Mouse (Mus musculus) midbrain, embryonic 16.5 days (tissue): Measurements from ENCODE around the gene Gsap. TPM values are rescaled to one million over a fixed set of nuclear protein-coding genes. Genes with fewer than 3 reads are reported as not detected.
A peak's percentile ranks its signal among the peaks of the same experiment; 100 is the strongest.

Experiments used
- ATAC-seq: fragments of 200-750 bp; cut with Nextera tagmentation; 2 replicates; pipeline ENCODE4 v1.8.0; 2017; ENCODE audit warnings: moderate TSS enrichment
- H3K27ac ChIP-seq: fragments of 300-500 bp; sonication (generic); 2 replicates; pipeline ENCODE4 v1.5.1; 2014; ENCODE audit warnings: mild to moderate bottlenecking, low read length, mixed read lengths
- H3K27me3 ChIP-seq: fragments of 300-500 bp; sonication (generic); 2 replicates; pipeline ENCODE4 v1.6.1; 2014; ENCODE audit warnings: low read depth, low read length, mixed read lengths; ENCODE audit not compliant: control insufficient read depth, insufficient read depth
- H3K36me3 ChIP-seq: fragments of 300-500 bp; sonication (generic); 2 replicates; pipeline ENCODE4 v1.6.1; 2014; ENCODE audit warnings: mild to moderate bottlenecking, low read length, moderate library complexity, mixed read lengths; ENCODE audit not compliant: control insufficient read depth, insufficient read depth
- H3K4me1 ChIP-seq: fragments of 300-500 bp; sonication (generic); 2 replicates; pipeline ENCODE4 v1.6.1; 2014; ENCODE audit warnings: mild to moderate bottlenecking, low read length, mixed read lengths; ENCODE audit not compliant: control insufficient read depth, insufficient read depth
- H3K4me2 ChIP-seq: fragments of 300-500 bp; sonication (generic); 2 replicates; pipeline ENCODE4 v1.6.1; 2014; ENCODE audit warnings: mild to moderate bottlenecking, low read length, mixed read lengths
- H3K4me3 ChIP-seq: fragments of 300-500 bp; sonication (generic); 2 replicates; pipeline ENCODE4 v1.5.1; 2014; ENCODE audit warnings: low read depth, mild to moderate bottlenecking, low read length, moderate library complexity, mixed read lengths
- H3K9ac ChIP-seq: fragments of 300-500 bp; sonication (generic); 2 replicates; pipeline ENCODE4 v1.6.1; 2014; ENCODE audit warnings: low read depth, low read length, mixed read lengths
- H3K9me3 ChIP-seq: fragments of 300-500 bp; sonication (generic); replicated peaks from 2 replicates; pipeline ENCODE4 v1.6.1; 2014; ENCODE audit warnings: mild to moderate bottlenecking, low read length, mixed read lengths; ENCODE audit not compliant: control insufficient read depth, poor library complexity, severe bottlenecking
- WGBS: fragments of 180-500 bp; shearing (Covaris S2); extraction: QIAGEN DNeasy Blood & Tissue Kit; methylation state at CpG from one replicate; pipeline ENCODE4 v1.1.7; 2014; 5-methylcytosine and 5-hydroxymethylcytosine counted together
- polyA plus RNA-seq: library from polyadenylated mRNA; unstranded; fragments of >200 nt; fragmentation: Nextera tagmentation; extraction: Ambion mirVana; gene quantifications from 2 replicates; pipeline ENCODE4 v1.2.1, GENCODE M21; 2015

The Gsap gene
- polyA plus RNA-seq, 1 experiment from 2014 or later, result 12.4 TPM

DNA sequence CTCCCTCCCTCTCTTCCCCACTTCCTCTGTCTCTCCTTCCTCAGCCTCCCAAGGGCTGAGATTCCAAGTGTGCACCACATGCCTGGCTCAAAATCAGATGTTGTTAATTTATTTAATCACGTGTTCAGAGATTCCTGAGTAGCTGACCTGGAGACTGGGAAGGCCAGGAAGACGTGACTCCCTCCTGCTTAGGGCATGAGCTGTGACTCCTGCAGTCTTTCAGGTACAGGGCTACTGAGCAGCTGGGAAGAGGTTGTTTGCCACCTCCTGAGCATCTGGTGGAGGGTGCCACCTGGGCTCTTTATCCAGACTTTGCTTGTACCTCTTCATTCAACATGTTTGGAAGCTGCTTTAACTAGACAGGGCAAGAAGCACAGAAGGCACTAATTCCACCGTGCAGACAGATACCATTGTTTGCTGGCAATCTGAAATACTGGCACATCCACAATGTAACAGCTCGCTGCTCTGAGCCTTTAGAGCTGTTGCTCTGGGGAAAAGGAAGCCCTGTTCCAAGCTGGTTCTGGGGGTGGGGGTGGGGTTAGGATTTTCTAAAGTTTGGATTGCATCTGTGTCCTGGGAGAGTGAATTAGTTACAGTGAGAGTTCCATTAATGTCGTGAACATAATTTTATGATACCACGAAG is 75.3 kb downstream of the Gsap start:
- Histone ChIP-seq H3K9ac (no peak overlapping the region), H3K4me2 (no peak overlapping the region), H3K27me3 (no peaks in the 10 kb centered on the region), H3K27ac (peak overlapping the region; percentile 10; the same call in 1 of the 2 replicates), H3K36me3 (no peaks in the 10 kb centered on the region), H3K4me3 (no peak overlapping the region), H3K9me3 (no peaks in the 10 kb centered on the region), H3K4me1 (peaks cover 4% of the 10 kb centered on the region; the same call in 1 of the 2 replicates)
- 28% methylated on average over 6 of the region's 6 CpGs for WGBS
- ATAC-seq, result peak; percentile 33; the same call in 1 of the 2 replicates

DNA sequence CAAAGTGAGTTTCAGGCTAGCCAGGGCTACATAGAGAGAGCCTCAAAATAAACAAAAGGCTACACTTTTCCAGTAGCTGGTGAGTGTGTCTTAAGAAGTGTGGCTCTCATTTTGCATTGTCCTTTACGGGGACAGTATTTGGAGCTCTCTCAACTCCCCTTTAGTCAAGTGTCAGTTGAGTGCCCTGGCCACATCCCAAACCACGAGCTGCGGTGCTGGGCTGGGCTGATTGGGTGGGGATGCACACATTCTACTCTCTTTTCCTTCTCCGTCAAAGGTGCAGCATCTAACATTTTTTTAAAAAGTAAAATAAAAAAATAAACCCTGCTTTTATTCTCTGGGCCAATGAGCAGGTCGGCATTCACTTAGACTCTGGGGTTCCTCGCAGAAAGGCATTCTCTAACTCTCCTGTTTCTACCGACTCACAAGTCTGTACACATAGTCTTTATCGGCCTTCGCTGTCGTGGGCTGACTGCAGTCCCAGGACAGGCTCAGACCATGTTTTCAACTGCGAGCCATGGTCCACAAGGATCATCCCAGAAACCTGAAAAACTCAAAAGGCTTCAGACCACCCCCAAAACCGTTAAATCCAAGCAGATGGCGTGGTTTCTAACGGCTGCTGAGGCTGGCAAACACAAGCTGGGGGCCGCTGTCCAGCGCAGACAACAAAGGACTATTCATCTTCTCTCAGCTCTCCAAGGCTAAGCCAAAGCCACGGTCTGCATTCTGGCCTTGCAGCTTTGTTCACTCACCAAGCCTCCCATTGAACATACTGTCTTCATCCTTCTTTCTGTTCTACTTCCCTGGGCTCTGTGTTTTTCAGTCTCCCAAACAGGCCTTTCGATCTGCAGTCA is 77.4 kb downstream of the Gsap start:
- 23% methylated on average over 18 of the region's 18 CpGs for WGBS
- peak; percentile 59; the same call in 1 of the 2 replicates for ATAC-seq
- Histone ChIP-seq H3K4me1 (peaks cover 4% of the 10 kb centered on the region; the same call in 1 of the 2 replicates), H3K27me3 (no peaks in the 10 kb centered on the region), H3K27ac (peak overlapping the region; percentile 48; the same call in 1 of the 2 replicates), H3K9ac (no peak overlapping the region), H3K4me2 (no peak overlapping the region), H3K36me3 (no peaks in the 10 kb centered on the region), H3K9me3 (no peaks in the 10 kb centered on the region), H3K4me3 (no peak overlapping the region)

DNA sequence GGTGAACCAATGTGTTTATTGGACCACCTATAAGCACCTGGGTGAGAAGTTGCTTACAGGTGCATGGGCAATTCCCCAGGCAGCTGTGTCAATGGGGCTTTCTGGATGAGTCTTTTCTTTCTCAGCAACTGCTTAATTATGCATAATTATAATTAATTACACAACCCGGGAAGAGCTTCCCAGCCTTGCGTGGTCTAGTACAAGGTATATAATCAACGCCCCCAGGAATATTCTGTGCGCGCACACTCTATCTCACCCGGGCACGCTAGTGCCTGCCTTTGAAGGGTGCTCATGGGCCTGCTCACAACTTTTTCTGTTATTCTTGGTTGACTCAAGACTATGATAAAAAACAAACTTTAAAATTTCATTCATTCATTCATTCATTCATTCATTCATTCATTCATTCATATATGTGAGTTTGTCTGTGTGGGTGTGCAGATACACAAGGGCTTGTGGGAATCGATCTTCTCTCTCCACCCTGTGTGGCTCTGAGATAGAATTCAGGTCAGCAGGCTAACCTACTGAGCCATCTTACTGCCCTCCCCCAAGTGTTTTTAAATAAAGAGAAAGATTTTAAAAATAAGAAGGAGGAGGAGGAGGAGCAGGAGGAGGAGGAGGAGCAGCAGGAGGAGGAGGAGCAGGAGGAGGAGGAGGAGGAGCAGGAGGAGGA is 78.4 kb downstream of the Gsap start:
- peaks cover 4% of the 10 kb centered on the region; the same call in 1 of the 2 replicates for H3K4me1 ChIP-seq
- H3K4me3 ChIP-seq, result no peak overlapping the region
- no peaks in the 10 kb centered on the region for H3K9me3 ChIP-seq
- H3K27ac ChIP-seq, result no peak overlapping the region; the same call in 1 of the 2 replicates
- ATAC-seq, result no peak
- no peaks in the 10 kb centered on the region for H3K36me3 ChIP-seq
- no peak overlapping the region for H3K9ac ChIP-seq
- H3K4me2 ChIP-seq, result no peak overlapping the region
- 78% methylated on average over 8 of the region's 8 CpGs for WGBS
- no peaks in the 10 kb centered on the region for H3K27me3 ChIP-seq

DNA sequence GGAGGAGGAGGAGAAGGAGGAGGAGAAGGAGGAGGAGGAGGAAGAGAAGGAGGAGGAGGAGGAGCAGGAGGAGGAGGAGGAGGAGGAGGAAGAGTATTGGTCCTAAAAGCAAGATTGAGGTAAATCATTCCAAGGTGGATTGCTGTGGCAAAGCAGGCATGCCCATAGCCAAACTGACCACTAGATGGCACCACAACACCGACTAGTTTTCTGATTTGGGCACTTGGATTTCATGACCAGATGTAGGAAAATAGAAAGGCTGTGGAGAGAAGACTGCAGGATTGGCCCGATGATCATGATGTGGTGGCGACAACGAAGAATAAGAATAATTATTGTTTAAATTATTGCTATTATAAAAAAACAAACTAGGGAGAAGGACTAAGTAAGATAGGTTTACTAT is 79.0 kb downstream of the Gsap start:
- 9% methylated on average over 4 of the region's 4 CpGs for WGBS
- Histone ChIP-seq H3K36me3 (no peaks in the 10 kb centered on the region), H3K9me3 (no peaks in the 10 kb centered on the region), H3K4me2 (no peak overlapping the region), H3K27ac (no peak overlapping the region), H3K27me3 (no peaks in the 10 kb centered on the region), H3K4me1 (peaks cover 4% of the 10 kb centered on the region; the same call in 1 of the 2 replicates), H3K9ac (no peak overlapping the region), H3K4me3 (no peak overlapping the region)
- peak; percentile 73 for ATAC-seq

DNA sequence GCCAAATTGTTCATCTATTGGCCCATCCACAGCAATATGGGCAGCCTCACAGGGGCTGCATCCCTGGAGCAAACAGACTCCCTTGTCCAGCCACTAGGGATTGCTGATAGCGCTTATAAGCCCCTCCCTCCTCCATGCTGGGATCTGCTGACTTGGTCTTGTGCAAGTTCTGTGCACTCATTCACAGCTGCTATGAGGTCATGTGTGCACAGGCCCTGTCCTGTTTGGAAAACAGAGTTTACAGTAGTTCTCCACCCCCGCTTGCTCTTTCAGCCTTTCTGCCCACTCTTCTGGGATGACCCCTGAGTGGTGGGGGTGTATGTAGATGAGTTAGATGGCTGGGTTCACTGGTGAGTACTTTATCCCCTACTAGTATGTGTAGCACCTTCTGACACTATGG is 81.0 kb downstream of the Gsap start:
- H3K9ac ChIP-seq, result no peak overlapping the region
- 86% methylated on average over 2 of the region's 2 CpGs for WGBS
- no peak overlapping the region for H3K4me3 ChIP-seq
- ATAC-seq, result no peak
- no peaks in the 10 kb centered on the region for H3K4me1 ChIP-seq
- H3K27ac ChIP-seq, result no peak overlapping the region
- H3K4me2 ChIP-seq, result no peak overlapping the region
- no peaks in the 10 kb centered on the region for H3K27me3 ChIP-seq
- H3K9me3 ChIP-seq, result no peaks in the 10 kb centered on the region
- no peaks in the 10 kb centered on the region for H3K36me3 ChIP-seq

DNA sequence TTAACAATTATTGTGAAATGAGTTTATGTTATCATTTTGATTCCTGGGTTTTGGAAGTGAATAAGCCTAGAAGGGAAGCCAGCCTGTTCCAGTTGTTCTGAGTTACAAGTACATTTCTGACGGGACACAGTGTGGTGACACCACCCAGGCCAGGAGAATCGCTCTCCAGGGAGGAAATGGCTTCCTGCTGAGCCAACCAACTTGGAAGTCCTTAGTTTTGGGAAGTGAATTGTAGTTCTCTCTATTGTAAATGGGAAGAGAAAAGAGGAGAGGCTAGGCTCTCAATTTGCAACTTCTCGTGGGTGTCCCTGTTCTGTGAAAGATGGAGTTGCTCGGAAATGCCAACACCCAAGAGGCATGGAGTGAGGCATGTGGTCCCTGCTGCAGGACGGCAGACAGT is 83.4 kb downstream of the Gsap start:
- no peaks in the 10 kb centered on the region for H3K27me3 ChIP-seq
- 86% methylated on average over 5 of the region's 5 CpGs for WGBS
- H3K36me3 ChIP-seq, result no peaks in the 10 kb centered on the region
- no peak for ATAC-seq
- H3K27ac ChIP-seq, result no peak overlapping the region
- no peak overlapping the region for H3K4me3 ChIP-seq
- H3K9me3 ChIP-seq, result no peaks in the 10 kb centered on the region
- H3K4me2 ChIP-seq, result no peak overlapping the region
- H3K9ac ChIP-seq, result no peak overlapping the region
- no peaks in the 10 kb centered on the region for H3K4me1 ChIP-seq

DNA sequence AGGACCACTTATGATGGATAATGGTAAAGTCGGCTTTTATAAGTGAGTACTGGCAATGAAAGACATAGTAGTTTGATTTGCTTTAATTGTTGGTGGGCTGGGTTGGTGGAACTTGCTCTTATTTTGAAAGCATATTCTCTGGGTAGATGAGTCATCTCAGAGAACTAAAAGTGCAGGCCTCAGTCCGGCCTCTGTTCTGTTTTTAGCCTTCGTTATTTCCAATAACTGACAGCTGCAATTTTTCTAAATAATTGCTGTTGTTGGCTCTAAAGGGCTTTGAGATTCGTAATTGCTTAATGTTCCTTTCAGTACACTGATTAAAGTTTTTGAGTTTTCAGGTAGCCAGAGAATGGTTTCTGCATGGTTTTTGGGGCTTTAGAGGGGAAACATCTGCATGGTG is 84.7 kb downstream of the Gsap start:
- no peaks in the 10 kb centered on the region for H3K4me1 ChIP-seq
- no peak overlapping the region for H3K4me3 ChIP-seq
- no peak overlapping the region for H3K27ac ChIP-seq
- 85% methylated on average over 4 of the region's 4 CpGs for WGBS
- H3K4me2 ChIP-seq, result no peak overlapping the region
- H3K9ac ChIP-seq, result no peak overlapping the region
- H3K9me3 ChIP-seq, result no peaks in the 10 kb centered on the region
- ATAC-seq, result no peak
- no peaks in the 10 kb centered on the region for H3K36me3 ChIP-seq
- no peaks in the 10 kb centered on the region for H3K27me3 ChIP-seq

DNA sequence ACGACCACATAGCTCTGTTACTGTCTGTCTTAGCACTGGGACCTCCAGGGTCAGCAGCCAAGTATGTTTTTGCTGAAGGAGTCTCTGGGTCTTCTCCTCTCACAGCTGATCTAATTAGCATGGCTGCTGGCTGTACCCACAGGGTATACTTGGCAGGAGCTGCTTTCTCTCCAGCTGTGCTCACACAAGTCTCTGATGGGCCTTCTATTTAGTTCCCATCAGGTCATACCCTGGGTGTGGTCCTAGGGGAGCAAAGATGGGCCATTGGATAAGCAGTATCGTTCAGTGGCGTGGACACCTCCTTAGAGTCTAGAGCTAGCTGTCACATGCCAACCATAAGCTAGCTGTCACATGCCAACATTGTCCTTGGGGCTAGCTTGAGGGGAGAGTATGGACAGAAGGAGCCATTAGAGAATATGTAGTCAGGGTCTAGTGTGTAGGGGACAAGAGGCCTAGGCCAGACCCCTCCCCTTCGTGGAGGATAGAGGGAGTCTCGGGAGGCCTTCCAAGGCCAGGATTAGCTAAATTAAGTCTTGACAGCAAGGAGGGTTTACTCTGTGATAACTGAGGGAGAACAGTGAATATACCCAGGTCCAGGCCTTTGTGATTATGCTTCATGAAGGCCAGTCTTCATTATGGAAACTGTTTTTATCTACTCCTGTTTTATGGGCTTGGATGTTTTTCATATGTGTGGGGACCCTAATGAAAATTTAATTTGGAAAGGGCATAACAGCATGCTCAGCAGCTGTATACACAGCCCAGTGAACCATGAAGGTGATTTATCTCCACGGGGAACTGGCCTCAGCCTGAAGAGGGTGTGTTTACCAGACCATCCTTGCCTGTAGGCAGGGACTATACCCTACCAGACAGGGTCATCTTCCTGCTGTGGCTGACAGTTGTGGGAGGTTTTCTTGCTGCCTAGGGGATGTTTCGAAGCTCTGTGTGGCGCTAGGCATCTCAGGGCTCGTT is 85.6 kb downstream of the Gsap start:
- H3K9ac ChIP-seq, result no peak overlapping the region
- H3K27me3 ChIP-seq, result no peaks in the 10 kb centered on the region
- H3K4me3 ChIP-seq, result no peak overlapping the region
- no peaks in the 10 kb centered on the region for H3K36me3 ChIP-seq
- 30% methylated on average over 9 of the region's 9 CpGs for WGBS
- no peaks in the 10 kb centered on the region for H3K4me1 ChIP-seq
- no peak overlapping the region for H3K4me2 ChIP-seq
- no peak overlapping the region for H3K27ac ChIP-seq
- ATAC-seq, result no peak
- no peaks in the 10 kb centered on the region for H3K9me3 ChIP-seq
